Mouse (Mus musculus) erythroblast, embryonic 14.5 days (primary cell): ENCODE data around the gene Fscn2. TPM values are rescaled to one million over a fixed set of nuclear protein-coding genes. Genes with fewer than 3 reads are reported as not detected.

Source experiments
- H3K27me3 ChIP-seq: 2 replicates; pipeline ENCODE4 v1.6.1; 2012; ENCODE audit warnings: inconsistent platforms; ENCODE audit not compliant: control insufficient read depth
- H3K36me3 ChIP-seq: 2 replicates; pipeline ENCODE4 v1.6.1; 2012; ENCODE audit warnings: mild to moderate bottlenecking, inconsistent platforms; ENCODE audit not compliant: control insufficient read depth
- H3K4me1 ChIP-seq: 2 replicates; pipeline ENCODE4 v1.6.1; 2012; ENCODE audit warnings: inconsistent platforms; ENCODE audit not compliant: control insufficient read depth
- H3K4me3 ChIP-seq: replicated peaks from 2 replicates; pipeline ENCODE3; 2012; ENCODE audit warnings: moderate library complexity, mild to moderate bottlenecking, inconsistent platforms
- H3K9me3 ChIP-seq: 2 replicates; pipeline ENCODE4 v1.6.1; 2012; ENCODE audit warnings: low read length, inconsistent platforms, mixed read lengths; ENCODE audit not compliant: control insufficient read depth
- GATA1 ChIP-seq: IDR thresholded peaks from 2 replicates; pipeline ENCODE4 v1.6.1; 2012; ENCODE audit warnings: low read length, inconsistent platforms, mixed read lengths
- TAL1 ChIP-seq: IDR thresholded peaks from 3 replicates; pipeline ENCODE4 v1.6.1; 2012; ENCODE audit warnings: low read length, inconsistent platforms, mixed read lengths
- polyA plus RNA-seq: library from polyadenylated mRNA; stranded (reverse); fragments of >175 nt; gene quantifications from 2 replicates; pipeline ENCODE4 v1.2.3, GENCODE M21; 2012

Gene Fscn2
- polyA plus RNA-seq, 1 experiment: not detected

GRCm38 (mm10) chr11:120317456-120317855, 43.9 kb upstream of the Fscn2 start:
- no peaks in the 10 kb centered on the region for H3K36me3 ChIP-seq
- TF ChIP-seq GATA1 (no peak), TAL1 (no peak)

DNA sequence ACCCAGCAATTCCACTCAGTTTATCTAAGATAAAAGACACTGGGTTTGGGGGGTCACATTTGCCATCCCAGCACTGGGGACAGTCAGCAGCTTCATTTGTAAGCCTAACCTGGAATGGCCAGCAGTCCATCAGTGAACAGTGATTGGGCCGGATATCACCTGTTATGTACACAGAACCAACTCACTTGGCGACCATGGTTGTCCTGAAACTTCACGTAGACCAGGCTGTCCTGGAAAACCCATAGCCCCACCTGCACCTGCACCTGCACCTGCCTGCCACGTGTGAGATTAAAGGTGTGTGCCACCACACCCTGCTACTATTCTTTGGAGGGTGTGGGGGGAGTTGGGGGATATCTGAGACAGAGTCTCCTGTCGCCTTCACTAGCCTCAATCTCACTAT, 42.0 kb upstream of the Fscn2 start:
- TF ChIP-seq TAL1: no peak
- TF ChIP-seq GATA1: no peak
- H3K4me1 ChIP-seq: peaks cover 30% of the 10 kb centered on the region
- H3K9me3 ChIP-seq: peaks cover 6% of the 10 kb centered on the region
- no peak overlapping the region for H3K4me3 ChIP-seq
- H3K36me3 ChIP-seq: no peaks in the 10 kb centered on the region
- no peaks in the 10 kb centered on the region for H3K27me3 ChIP-seq

More at GRCm38 (mm10) chr11:120317456-120317855, 43.9 kb upstream of the Fscn2 start:
- Histone ChIP-seq H3K4me1 (peaks cover 31% of the 10 kb centered on the region), H3K4me3 (no peak overlapping the region), H3K9me3 (peaks cover 6% of the 10 kb centered on the region), H3K27me3 (no peaks in the 10 kb centered on the region)

- H3K4me3 ChIP-seq: no peak overlapping the region
- peaks cover 6% of the 10 kb centered on the region for H3K9me3 ChIP-seq
- no peaks in the 10 kb centered on the region for H3K36me3 ChIP-seq
- H3K27me3 ChIP-seq: no peaks in the 10 kb centered on the region
- TF ChIP-seq TAL1 (no peak), GATA1 (no peak)
- H3K4me1 ChIP-seq: peaks cover 24% of the 10 kb centered on the region
Observed at GRCm38 (mm10) chr11:120320156-120320555, 41.2 kb upstream of the Fscn2 start.

DNA sequence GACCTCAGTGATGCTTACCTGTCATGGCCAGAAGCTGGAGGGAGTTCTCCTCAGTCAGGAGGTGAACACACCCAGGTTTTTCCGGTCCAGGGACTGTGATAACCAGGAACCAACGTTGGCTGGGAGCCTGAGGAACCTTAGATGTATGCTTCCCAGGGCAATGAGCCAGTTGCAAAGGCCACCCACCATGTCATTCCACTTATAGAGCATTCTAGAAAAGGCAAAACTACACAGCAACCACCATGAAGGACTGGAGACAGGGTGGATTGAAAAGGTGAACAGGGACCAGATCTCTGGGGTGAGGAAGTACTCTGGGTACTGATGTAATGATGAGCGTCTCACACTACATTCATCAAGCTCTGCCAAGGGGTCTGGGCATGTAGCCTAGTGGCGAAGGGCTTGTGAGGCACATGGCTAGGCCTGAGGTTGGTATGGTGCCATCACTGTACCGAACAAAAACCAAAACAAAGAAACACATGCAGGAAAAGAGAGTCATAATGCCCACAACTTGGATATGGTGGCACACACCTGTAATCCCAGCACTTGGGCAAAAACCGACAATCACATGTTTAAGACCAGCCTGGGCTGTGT, 25.8 kb upstream of the Fscn2 start:
- Histone ChIP-seq H3K4me1 (peaks cover 6% of the 10 kb centered on the region), H3K27me3 (no peaks in the 10 kb centered on the region), H3K9me3 (peaks cover 13% of the 10 kb centered on the region), H3K4me3 (no peak overlapping the region), H3K36me3 (no peaks in the 10 kb centered on the region)
- no peak for TF ChIP-seq TAL1
- TF ChIP-seq GATA1: no peak

DNA sequence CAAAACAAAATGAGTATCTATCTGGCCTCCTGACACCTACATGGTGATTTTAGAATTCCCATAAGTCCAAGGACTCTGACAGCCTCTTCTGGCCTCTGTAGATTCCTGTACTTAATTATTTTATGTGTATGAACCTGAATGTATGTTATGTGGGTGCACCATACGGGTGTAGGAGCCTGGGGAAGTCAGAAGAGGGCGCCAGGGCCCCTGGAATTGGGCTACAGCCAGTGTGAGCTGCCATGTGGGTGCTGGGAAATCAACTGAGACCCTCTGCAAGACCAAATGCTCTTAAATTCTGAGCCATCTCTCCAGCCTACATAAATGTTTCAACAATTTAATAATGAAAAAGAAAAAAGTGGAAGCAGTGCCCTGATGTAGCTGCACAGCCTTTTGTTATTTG, 23.9 kb upstream of the Fscn2 start:
- Histone ChIP-seq H3K36me3 (no peaks in the 10 kb centered on the region), H3K9me3 (peaks cover 13% of the 10 kb centered on the region), H3K4me3 (no peak overlapping the region), H3K27me3 (no peaks in the 10 kb centered on the region), H3K4me1 (peaks cover 6% of the 10 kb centered on the region)
- no peak for TF ChIP-seq GATA1
- no peak for TF ChIP-seq TAL1

GRCm38 (mm10) chr11:120338786-120339185, 22.5 kb upstream of the Fscn2 start:
- H3K4me3 ChIP-seq: no peak overlapping the region
- no peaks in the 10 kb centered on the region for H3K27me3 ChIP-seq
- TF ChIP-seq GATA1 (no peak), TAL1 (no peak)
- peaks cover 6% of the 10 kb centered on the region for H3K4me1 ChIP-seq
- H3K36me3 ChIP-seq: no peaks in the 10 kb centered on the region
- peaks cover 9% of the 10 kb centered on the region; the same call in 1 of the 2 replicates for H3K9me3 ChIP-seq

DNA sequence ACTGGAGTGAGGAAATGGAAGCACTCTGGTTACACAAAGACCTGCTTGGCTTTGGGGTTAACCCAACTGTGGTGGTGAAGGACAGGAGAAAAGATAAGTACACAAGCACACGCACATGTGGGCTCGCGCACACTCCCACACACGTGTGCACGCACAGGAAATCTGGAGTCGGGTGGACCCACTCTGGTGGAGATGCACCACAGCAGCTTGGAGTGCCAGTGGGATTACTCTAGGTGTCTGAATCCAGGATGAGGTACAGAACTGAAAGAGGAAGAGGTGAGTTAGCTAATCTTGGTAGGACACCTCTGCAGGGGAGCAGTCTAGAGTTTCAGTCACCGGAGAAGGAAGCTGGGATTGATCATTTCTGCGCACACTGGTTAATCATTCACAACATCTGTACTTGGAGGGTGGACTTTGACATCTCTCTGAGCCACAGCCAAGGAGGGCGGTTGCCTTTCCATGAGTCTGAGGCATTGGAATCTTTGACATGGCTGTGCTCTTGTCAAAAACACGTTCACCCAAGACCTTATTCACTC, 21.3 kb upstream of the Fscn2 start:
- TF ChIP-seq TAL1 (no peak), GATA1 (no peak)
- Histone ChIP-seq H3K4me3 (no peak overlapping the region), H3K4me1 (peaks cover 6% of the 10 kb centered on the region)

DNA sequence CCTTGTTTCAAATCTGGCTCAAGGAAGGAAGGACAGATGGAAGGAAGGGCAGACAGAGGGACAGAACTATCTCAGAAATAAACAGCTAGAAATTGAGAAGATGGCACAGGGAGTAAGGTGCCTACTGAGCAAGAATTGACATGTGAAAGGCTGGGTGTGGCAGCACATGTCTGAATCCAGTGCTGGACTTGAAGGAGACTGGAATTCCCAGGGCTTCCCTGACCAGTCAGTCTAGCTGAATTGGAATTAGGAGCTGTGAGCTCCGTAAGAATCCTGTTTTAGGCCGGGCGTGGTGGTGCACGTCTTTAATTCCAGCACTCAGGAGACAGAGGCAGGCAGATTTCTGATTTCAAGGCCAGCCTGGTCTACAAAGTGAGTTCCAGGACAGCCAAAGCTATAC, 19.7 kb upstream of the Fscn2 start:
- H3K9me3 ChIP-seq: 0 out of 2 replicates have a peak, but pooled peaks cover 2% of the 10 kb centered on the region
- no peak for TF ChIP-seq TAL1
- no peak for TF ChIP-seq GATA1

More for the DNA sequence above, 21.3 kb upstream of the Fscn2 start:
- peaks cover 6% of the 10 kb centered on the region; the same call in 1 of the 2 replicates for H3K9me3 ChIP-seq
- H3K36me3 ChIP-seq: peaks cover 2% of the 10 kb centered on the region
- no peaks in the 10 kb centered on the region for H3K27me3 ChIP-seq

GRCm38 (mm10) chr11:120342656-120343160, 18.6 kb upstream of the Fscn2 start:
- TF ChIP-seq GATA1 (no peak), TAL1 (no peak)
- Histone ChIP-seq H3K9me3 (no peaks in the 10 kb centered on the region), H3K4me1 (peaks cover 21% of the 10 kb centered on the region), H3K4me3 (no peak overlapping the region), H3K36me3 (peaks cover 17% of the 10 kb centered on the region), H3K27me3 (no peaks in the 10 kb centered on the region)

More for the DNA sequence above, 19.7 kb upstream of the Fscn2 start:
- H3K36me3 ChIP-seq: peaks cover 11% of the 10 kb centered on the region
- no peak overlapping the region for H3K4me3 ChIP-seq
- no peaks in the 10 kb centered on the region for H3K27me3 ChIP-seq
- peaks cover 14% of the 10 kb centered on the region for H3K4me1 ChIP-seq
